Mouse (Mus musculus) MEL (cell line): ENCODE results near the gene Dop1b.

Source experiments
- CTCF ChIP-seq, 3 experiments: IDR thresholded peaks in 2 of 3; conservative IDR thresholded peaks in 1 of 3; 2 replicates each; pipeline ENCODE4 v1.5.1; 2011 to 2012; ENCODE audit warnings: low read length in 3 of 3, low read depth in 2 of 3, mild to moderate bottlenecking in 2 of 3, improper control_type of control experiment in 1 of 3, inconsistent platforms in 1 of 3, mixed read lengths in 1 of 3, moderate library complexity in 1 of 3; ENCODE audit not compliant: control insufficient read depth in 1 of 3, insufficient read depth in 1 of 3, poor library complexity in 1 of 3, severe bottlenecking in 1 of 3
- EP300 ChIP-seq, 2 experiments: IDR thresholded peaks; 2 replicates each; pipeline ENCODE4 v1.6.1; 2011; ENCODE audit warnings: improper control_type of control experiment in 2 of 2, low read length in 2 of 2, low read depth in 1 of 2, mild to moderate bottlenecking in 1 of 2
- HCFC1 ChIP-seq: IDR thresholded peaks from 2 replicates; pipeline ENCODE4 v1.6.1; 2012; ENCODE audit warnings: low read depth, mild to moderate bottlenecking, inconsistent platforms, low read length, improper control_type of control experiment, moderate library complexity
- JUND ChIP-seq: IDR thresholded peaks from 2 replicates; pipeline ENCODE4 v1.6.1; 2011; ENCODE audit warnings: low read depth, mild to moderate bottlenecking, improper control_type of control experiment, low read length
- MAFK ChIP-seq: IDR thresholded peaks from 2 replicates; pipeline ENCODE4 v1.6.1; 2011; ENCODE audit warnings: low read depth, mild to moderate bottlenecking, low read length, improper control_type of control experiment, borderline replicate concordance
- MEF2A ChIP-seq: IDR thresholded peaks from 2 replicates; pipeline ENCODE4 v1.6.1; 2014; ENCODE audit warnings: low read depth, mild to moderate bottlenecking, inconsistent platforms, low read length, improper control_type of control experiment; ENCODE audit not compliant: poor library complexity, insufficient replicate concordance, severe bottlenecking; ENCODE audit errors: extremely low read depth
- MYB ChIP-seq: IDR thresholded peaks from 2 replicates; pipeline ENCODE4 v1.6.1; 2011; ENCODE audit warnings: mild to moderate bottlenecking, low read depth, low read length, improper control_type of control experiment
- MYC ChIP-seq: IDR thresholded peaks from 2 replicates; pipeline ENCODE4 v1.6.1; 2011; ENCODE audit warnings: low read depth, mild to moderate bottlenecking, low read length, improper control_type of control experiment, moderate library complexity
- NELFE ChIP-seq: IDR thresholded peaks from 2 replicates; pipeline ENCODE4 v1.6.1; 2011; ENCODE audit warnings: low read depth, low read length, improper control_type of control experiment
- POLR2A ChIP-seq, 2 experiments: IDR thresholded peaks; 2 replicates each; pipeline ENCODE4 v1.6.1; 2011 to 2012; ENCODE audit warnings: low read length in 2 of 2, mild to moderate bottlenecking in 2 of 2, control low read depth in 1 of 2, improper control_type of control experiment in 1 of 2, low read depth in 1 of 2, moderate library complexity in 1 of 2; ENCODE audit not compliant: control insufficient read depth in 1 of 2, insufficient read depth in 1 of 2, poor library complexity in 1 of 2
- SMC3 ChIP-seq: IDR thresholded peaks from 2 replicates; pipeline ENCODE4 v1.6.1; 2011; ENCODE audit warnings: low read depth, low read length, improper control_type of control experiment
- TAL1 ChIP-seq: IDR thresholded peaks from 2 replicates; pipeline ENCODE4 v1.6.1; 2012; ENCODE audit warnings: mild to moderate bottlenecking, inconsistent platforms, low read length, moderate library complexity, mixed read lengths
- USF1 ChIP-seq: IDR thresholded peaks from 2 replicates; pipeline ENCODE4 v1.6.1; 2014; ENCODE audit warnings: low read depth, mild to moderate bottlenecking, inconsistent platforms, low read length, improper control_type of control experiment, moderate library complexity
- ZC3H11A ChIP-seq: IDR thresholded peaks from 2 replicates; pipeline ENCODE4 v1.6.1; 2012; ENCODE audit warnings: low read depth, mild to moderate bottlenecking, inconsistent platforms, low read length, improper control_type of control experiment

GRCm38 (mm10) chr16:93777247-93777999 is 65.7 kb downstream of the Dop1b start:
- no peak for TF ChIP-seq POLR2A (IDR thresholded peaks at IDR 0.05; ENCODE audit: control insufficient read depth in 1 of 2, insufficient read depth in 1 of 2, low read depth in 1 of 2, low read length in 2 of 2, poor library complexity in 1 of 2)
- TF ChIP-seq CTCF (IDR thresholded peaks at IDR 0.05 in 2 of 3, conservative IDR thresholded peaks at IDR 0.05 in 1 of 3; ENCODE audit: control insufficient read depth in 1 of 3, insufficient read depth in 1 of 3, low read depth in 2 of 3, low read length in 3 of 3, poor library complexity in 1 of 3, severe bottlenecking in 1 of 3) = no peak
- TF ChIP-seq HCFC1 = no peak
- no peak for TF ChIP-seq MEF2A
- TF ChIP-seq ZC3H11A = no peak
- no peak for TF ChIP-seq USF1
- no peak for TF ChIP-seq MAFK
- no peak for TF ChIP-seq SMC3
- no peak for TF ChIP-seq NELFE
- TF ChIP-seq MYC = no peak
- no peak for TF ChIP-seq JUND
- no peak for TF ChIP-seq EP300 (IDR thresholded peaks at IDR 0.05; ENCODE audit: low read depth in 1 of 2, low read length in 2 of 2)
- no peak for TF ChIP-seq MYB
- no peak for TF ChIP-seq TAL1
